Mouse (Mus musculus): Measurements from ENCODE around the gene Jag1.

GRCm38 (mm10) chr2:137156018-137156417 lies 39.6 kb upstream of the Jag1 start:
- no peak for TF ChIP-seq CTCF (IDR thresholded peaks at IDR 0.05; ENCODE audit: low read depth, low read length)
- TF ChIP-seq POLR2A (IDR thresholded peaks at IDR 0.05; ENCODE audit: borderline replicate concordance, low read depth, low read length) = no peak
